Mouse (Mus musculus): Measurements from ENCODE around the gene Tbcc.
A peak's percentile ranks its signal among the peaks of the same experiment; 100 is the strongest.

Tbcc gene

GRCm38 (mm10) chr17:46870913-46871312 lies 19.6 kb upstream of the Tbcc start:
- DNase-seq = no peak

GRCm38 (mm10) chr17:46872806-46873205 lies 17.7 kb upstream of the Tbcc start:
- no peak for DNase-seq

GRCm38 (mm10) chr17:46874133-46874532 lies 16.4 kb upstream of the Tbcc start:
- DNase-seq = peak; percentile 48 to 54

- DNase-seq = no peak
Observed at GRCm38 (mm10) chr17:46875626-46876025, 14.9 kb upstream of the Tbcc start.

GRCm38 (mm10) chr17:46876371-46876950 lies 14.0 kb upstream of the Tbcc start:
- DNase-seq = peak; percentile 57 to 77

- no peak for DNase-seq
Observed at GRCm38 (mm10) chr17:46877061-46877460, 13.4 kb upstream of the Tbcc start.

GRCm38 (mm10) chr17:46879841-46880311 lies 10.6 kb upstream of the Tbcc start:
- peak; percentile 82 to 88 for DNase-seq

GRCm38 (mm10) chr17:46880322-46880721 lies 10.2 kb upstream of the Tbcc start:
- DNase-seq = no peak

GRCm38 (mm10) chr17:46881728-46882127 lies 8.8 kb upstream of the Tbcc start:
- no peak for DNase-seq

- DNase-seq = peak in 1 of 2 experiments; percentile 21
Observed at GRCm38 (mm10) chr17:46883107-46883506, 7.4 kb upstream of the Tbcc start.

- no peak for DNase-seq
Observed at GRCm38 (mm10) chr17:46884766-46885165, 5.7 kb upstream of the Tbcc start.

GRCm38 (mm10) chr17:46885218-46885909 lies 5.1 kb upstream of the Tbcc start:
- DNase-seq = no peak

GRCm38 (mm10) chr17:46885910-46886643 lies 4.4 kb upstream of the Tbcc start:
- no peak for DNase-seq

GRCm38 (mm10) chr17:46888511-46889212 lies 1.8 kb upstream of the Tbcc start:
- DNase-seq = peak; percentile 57 to 71

GRCm38 (mm10) chr17:46889450-46890084 lies 917 bp upstream of the Tbcc start:
- peak; percentile 80 to 85 for DNase-seq

- peak; percentile 41 to 45 for DNase-seq
Observed at GRCm38 (mm10) chr17:46890843-46891594, 535 bp downstream of the Tbcc start.

GRCm38 (mm10) chr17:46895426-46895825 lies 4.9 kb downstream of the Tbcc start:
- peak in 1 of 2 experiments; percentile 53 for DNase-seq

GRCm38 (mm10) chr17:46897221-46897950 lies 6.9 kb downstream of the Tbcc start:
- DNase-seq = peak in 1 of 2 experiments; percentile 47

- DNase-seq = no peak
Observed at GRCm38 (mm10) chr17:46900941-46901340, 10.5 kb downstream of the Tbcc start.

GRCm38 (mm10) chr17:46903876-46904490 lies 13.5 kb downstream of the Tbcc start:
- DNase-seq = peak; percentile 71 to 81

GRCm38 (mm10) chr17:46910186-46910585 lies 19.7 kb downstream of the Tbcc start, which contains the start of gene Prph2:
TSS of gene Prph2 (plus strand) at chr17:46910459.
- DNase-seq = no peak

Data from lung, adult 18-20 months (tissue).